Mouse (Mus musculus): ENCODE data around the gene Cd70. TPM values are rescaled to one million over a fixed set of nuclear protein-coding genes. Genes with fewer than 3 reads are reported as not detected.

Cd70 gene
- total RNA-seq, 2 experiments from 2014 or later = 0.42 TPM; not detected in 1

DNA sequence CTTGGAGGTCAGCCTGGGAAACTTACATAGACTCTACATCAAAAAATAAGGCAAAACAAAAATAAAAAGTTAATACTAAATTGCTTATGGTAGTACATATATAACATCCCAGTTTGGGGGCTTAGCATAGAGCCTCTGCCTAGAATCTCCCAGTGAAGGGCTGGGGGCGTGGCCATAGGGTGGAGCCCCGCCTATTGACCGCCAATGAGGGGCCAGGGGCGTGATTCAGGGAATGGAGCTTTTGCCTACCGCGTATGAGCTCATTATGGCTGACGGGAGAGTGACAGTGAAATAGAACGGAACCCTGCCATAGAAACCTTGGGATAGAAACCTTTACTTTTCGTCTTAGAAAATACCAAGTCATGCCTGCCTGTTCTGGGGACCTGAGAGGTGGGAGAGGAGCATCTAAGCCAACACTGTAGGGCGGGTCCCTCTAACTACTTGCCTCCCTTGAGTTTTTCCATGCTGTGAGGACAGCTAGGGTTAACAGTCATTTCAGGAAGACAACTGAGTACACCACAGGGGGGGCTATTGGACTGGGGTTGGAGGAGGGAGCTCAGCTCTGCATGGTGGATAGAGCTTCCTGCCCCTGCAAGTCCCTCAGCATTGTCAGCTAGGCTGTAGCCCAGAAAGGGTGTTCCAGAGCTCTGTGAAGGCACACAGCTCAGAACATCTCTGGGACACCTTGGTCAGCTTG lies 49.8 kb downstream of the Cd70 start:
- DNase-seq (ENCODE audit: low spot score in 2 of 2) = no peak

DNA sequence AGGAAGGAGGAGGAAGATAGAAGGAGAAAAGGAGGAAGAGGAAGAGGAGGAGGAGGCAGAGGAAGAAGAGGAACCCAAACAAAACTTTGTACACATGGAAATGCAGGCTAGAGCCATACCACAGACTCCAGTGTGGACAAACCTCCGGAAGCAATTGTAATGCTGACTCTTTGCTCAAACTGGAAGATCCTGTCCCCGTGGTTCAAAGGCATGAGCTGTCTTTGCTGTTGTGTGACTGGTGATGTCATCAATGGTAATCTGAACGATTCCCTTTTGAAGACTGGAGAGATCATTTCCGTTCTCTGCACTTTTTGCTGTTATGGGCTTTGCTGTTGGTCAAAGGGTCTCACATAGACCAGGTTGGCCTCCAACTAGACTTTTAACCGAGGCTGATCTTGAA lies 51.3 kb downstream of the Cd70 start:
- no peak for DNase-seq (ENCODE audit: low spot score in 2 of 2)

DNA sequence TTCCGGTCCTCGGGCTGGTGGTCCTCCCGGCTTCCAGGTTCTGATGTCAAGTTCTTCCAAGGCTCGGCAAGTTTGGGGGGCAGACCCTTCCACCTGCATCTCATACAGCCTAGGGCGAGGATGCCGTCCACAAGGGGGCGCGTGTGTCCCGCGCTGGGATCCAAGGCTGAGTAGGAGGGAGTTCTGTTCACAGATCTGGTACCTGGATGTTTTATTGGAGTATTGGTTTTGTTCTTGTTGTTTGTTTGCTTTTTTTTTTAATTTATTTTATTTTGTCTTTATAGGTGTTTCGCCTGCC lies 53.0 kb downstream of the Cd70 start:
- DNase-seq (ENCODE audit: low spot score in 2 of 2) = peak; percentile 90 to 92

Other genes with a start within 250 kb of the Cd70 start
- gene Mllt1, start 214.4 kb downstream of the Cd70 start, total RNA-seq (2021) = 10 to 100 TPM; 68.7 to 72.0 TPM
- gene Acer1, start 167.7 kb downstream of the Cd70 start, total RNA-seq (2021) = not detected
- 10 to 100 TPM; 55.7 to 56.0 TPM for gene Clpp, start 159.5 kb downstream of the Cd70 start, total RNA-seq (2021)
- gene Alkbh7, start 152.4 kb downstream of the Cd70 start, total RNA-seq (2021) = 10 to 100 TPM; 27.8 to 34.0 TPM
- gene Pspn, start 149.8 kb downstream of the Cd70 start, total RNA-seq (2021) = not detected
- 10 to 100 TPM; 45.0 to 47.4 TPM for gene Gtf2f1, start 138.5 kb downstream of the Cd70 start, total RNA-seq (2021)
- gene Gm17949, start 138.3 kb downstream of the Cd70 start, total RNA-seq (2021) = under 1 TPM in 1 of 2 experiments, not detected in 1; 0.41 TPM
- 100 to 1,000 TPM; 105 to 116 TPM for gene Khsrp, start 118.3 kb downstream of the Cd70 start, total RNA-seq (2021)
- not detected for gene Slc25a41, start 108.1 kb downstream of the Cd70 start, total RNA-seq (2021)
- gene Crb3, start 90.7 kb downstream of the Cd70 start, total RNA-seq (2021) = 1 to 10 TPM in 1 of 2 experiments, under 1 TPM in 1; 0.45 to 1.1 TPM
- gene Slc25a23, start 89.9 kb downstream of the Cd70 start, total RNA-seq (2021) = 100 to 1,000 TPM; 308 to 317 TPM
- gene Dennd1c, start 71.3 kb downstream of the Cd70 start, total RNA-seq (2021) = 1 to 10 TPM; 1.2 to 1.9 TPM
- gene Tubb4a, start 62.0 kb downstream of the Cd70 start, total RNA-seq (2021) = 100 to 1,000 TPM; 487 to 549 TPM
- gene Tnfsf9, start 44.5 kb downstream of the Cd70 start, total RNA-seq (2021) = 1 to 10 TPM in 1 of 2 experiments, under 1 TPM in 1; 0.75 to 1.0 TPM
- gene Tnfsf14, start 44.4 kb upstream of the Cd70 start, total RNA-seq (2021) = not detected
- gene C3, start 78.4 kb upstream of the Cd70 start, total RNA-seq (2021) = 1 to 10 TPM; 2.7 to 2.8 TPM
- 10 to 100 TPM; 15.0 to 16.3 TPM for gene Gpr108, start 98.7 kb upstream of the Cd70 start, total RNA-seq (2021)
- 1 to 10 TPM; 6.6 to 8.0 TPM for gene Trip10, start 99.7 kb upstream of the Cd70 start, total RNA-seq (2021)
- 1 to 10 TPM; 4.4 to 4.6 TPM for gene Vav1, start 129.3 kb upstream of the Cd70 start, total RNA-seq (2021)
- 1 to 10 TPM; 6.1 to 6.9 TPM for gene Adgre1, start 208.9 kb upstream of the Cd70 start, total RNA-seq (2021)

Data from layer of hippocampus, postnatal 10 days (tissue).